Mouse (Mus musculus) adrenal gland, postnatal 4 days (tissue): ENCODE results near the gene Serpine3. TPM values are rescaled to one million over a fixed set of nuclear protein-coding genes. Genes with fewer than 3 reads are reported as not detected.
"Not testable (repeated sequence)": the region's sequence is repeated elsewhere in the genome, so short reads cannot be mapped to it uniquely, and the experiment has no call there.

ENCODE experiments used
- DNase-seq, 2 experiments: peaks; one replicate each; pipeline ENCODE4 v3.0.0; 2021 to 2022; ENCODE audit warnings: low spot score in 2 of 2, mixed read lengths in 2 of 2
- long read RNA-seq, 2 experiments: library from polyadenylated mRNA; stranded (forward); transcript quantifications; one replicate each; pipeline ENCODE4 v2.0.0; 2021
- total RNA-seq, 2 experiments: library from RNA; stranded (reverse); gene quantifications; 2 replicates each; pipeline ENCODE4 v1.2.3; 2021

Serpine3 gene
- total RNA-seq, result not detected
- long read RNA-seq, experiment 1, result 0 reads
- long read RNA-seq, experiment 2, result 0 reads

DNA sequence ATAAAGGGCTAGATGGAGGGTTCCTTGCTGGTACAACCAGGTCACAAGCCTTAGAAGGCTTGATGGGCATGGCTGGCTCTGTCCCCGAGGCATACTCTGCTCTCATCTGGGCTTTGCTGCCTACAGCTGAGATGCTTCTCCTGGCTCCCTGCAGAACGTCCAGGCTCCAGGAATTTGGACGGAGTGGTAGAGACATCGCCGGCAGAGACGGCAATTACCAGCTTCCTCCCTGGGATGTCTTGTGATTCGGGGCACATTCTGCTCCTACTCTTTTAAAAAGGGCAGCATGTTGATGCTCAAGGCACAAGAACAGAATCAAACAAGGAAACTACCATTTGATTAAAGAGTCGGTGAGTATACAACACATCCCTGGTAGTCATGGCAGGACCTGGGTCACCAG is at the start of gene Serpine3:
Gene Serpine3, plus strand, starts transcription at position 301 of the 400 bp plus-strand sequence.
- no peak for DNase-seq

DNA sequence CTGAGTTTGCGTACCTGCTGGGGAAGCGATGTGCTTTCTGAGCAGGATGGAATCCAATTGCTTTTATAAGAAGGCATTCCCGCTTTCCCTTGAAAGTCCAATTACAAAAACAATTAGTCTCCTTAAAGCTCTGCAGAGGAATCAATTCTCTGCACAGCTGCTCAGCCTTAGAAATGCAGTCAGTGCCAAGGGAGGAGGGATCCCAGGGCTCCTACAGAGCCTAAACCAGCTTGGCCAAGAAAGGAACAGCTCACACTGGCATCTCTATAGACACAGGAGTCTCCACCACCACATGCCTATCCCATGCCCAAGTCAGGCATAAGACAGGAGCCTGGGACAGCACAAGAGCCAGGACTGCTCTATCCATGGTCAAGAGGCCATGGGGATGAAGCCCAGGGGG is 41.1 kb upstream of the Serpine3 start:
- no peak for DNase-seq

GRCm38 (mm10) chr14:62627951-62628350 is 35.5 kb upstream of the Serpine3 start:
- DNase-seq, result no peak

DNA sequence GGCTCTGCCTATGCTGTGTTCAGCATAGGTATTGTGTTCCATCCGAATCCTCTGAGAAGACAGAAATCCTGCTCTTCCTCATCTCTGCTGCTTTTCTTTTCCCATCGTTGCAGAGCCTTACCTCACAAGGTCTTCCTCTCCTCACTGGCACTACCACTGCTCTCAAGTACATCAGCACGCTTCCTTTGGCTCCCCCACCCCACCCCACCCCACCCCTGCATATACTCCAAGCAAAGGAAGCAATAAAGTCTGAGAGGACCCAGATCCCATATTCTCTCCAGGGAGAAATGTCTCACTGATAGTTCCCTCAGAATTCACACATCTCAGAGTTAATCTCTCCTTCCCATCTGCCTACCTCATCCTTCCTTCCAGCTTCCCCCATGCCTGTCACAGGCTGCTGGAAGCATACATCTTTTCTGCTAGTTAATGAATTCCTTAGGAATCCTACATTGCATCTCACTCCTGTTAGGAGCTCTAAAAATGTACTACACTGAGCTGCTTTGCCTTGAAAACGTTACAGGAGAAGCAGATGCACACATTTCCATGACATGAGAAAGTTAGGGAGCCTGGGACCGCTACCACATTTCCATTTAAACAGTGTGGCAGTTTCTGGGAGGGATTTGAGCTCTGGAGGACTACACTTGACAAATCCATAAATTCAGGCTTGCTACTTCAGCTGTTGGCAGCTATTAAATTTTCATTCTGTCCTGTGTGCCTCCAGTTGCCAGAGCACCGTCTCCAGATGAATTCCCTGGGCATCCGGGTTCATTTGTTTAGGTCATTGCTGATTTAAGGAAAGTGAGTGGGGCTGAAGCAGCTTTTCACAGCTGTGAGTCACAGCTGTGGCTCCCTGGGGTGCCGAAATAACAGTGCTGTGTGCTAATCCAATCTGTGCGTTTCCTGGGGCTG is 25.8 kb upstream of the Serpine3 start:
- no peak for DNase-seq

- no peak for DNase-seq
Observed at GRCm38 (mm10) chr14:62638345-62638702, 25.1 kb upstream of the Serpine3 start.

DNA sequence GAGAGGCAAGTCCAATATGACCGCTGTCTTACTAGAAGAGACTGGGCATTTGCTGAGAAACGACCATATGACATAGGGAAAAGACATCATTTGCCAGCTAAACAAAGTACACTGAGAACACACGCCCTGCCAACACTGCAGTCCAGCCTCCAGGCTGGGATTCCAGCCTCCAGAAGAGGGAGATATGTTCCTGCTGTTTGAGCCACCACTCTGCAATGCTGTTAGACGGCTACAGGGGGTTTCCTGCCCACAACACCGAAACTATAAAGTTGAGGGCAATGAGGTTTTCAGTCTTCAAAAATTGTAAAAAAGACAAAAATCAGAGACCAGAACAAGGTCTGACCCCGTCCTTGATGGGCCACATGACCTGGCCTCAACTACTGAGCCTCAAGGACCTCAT is 24.4 kb upstream of the Serpine3 start:
- DNase-seq, result no peak

GRCm38 (mm10) chr14:62639551-62639950 is 23.9 kb upstream of the Serpine3 start:
- DNase-seq, result no peak

GRCm38 (mm10) chr14:62640396-62640795 is 23.1 kb upstream of the Serpine3 start:
- no peak for DNase-seq

- not testable (repeated sequence) for DNase-seq
Observed at GRCm38 (mm10) chr14:62642368-62642767, 21.1 kb upstream of the Serpine3 start.

DNA sequence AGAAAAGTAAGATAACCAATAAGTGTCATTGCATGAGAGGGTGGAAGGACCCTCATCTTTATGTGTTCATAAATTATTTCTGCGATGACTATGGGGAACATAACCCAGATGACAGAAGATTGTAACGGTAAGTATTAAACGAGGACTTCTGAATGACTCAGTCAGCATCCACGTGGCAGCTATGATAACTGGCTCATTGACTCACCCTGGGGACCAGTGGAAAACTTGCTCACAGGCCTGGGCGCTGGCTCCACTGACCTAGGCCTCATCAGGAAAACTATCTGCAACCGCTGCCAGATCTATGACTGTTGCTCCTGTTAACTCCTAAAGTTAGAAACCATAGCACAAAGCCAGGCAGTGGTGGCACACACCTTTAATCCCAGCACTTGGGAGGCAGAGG is 15.1 kb upstream of the Serpine3 start:
- no peak for DNase-seq

- no peak for DNase-seq
Observed at GRCm38 (mm10) chr14:62650376-62650775, 13.1 kb upstream of the Serpine3 start.

GRCm38 (mm10) chr14:62651771-62652170 is 11.7 kb upstream of the Serpine3 start:
- DNase-seq, result no peak

DNA sequence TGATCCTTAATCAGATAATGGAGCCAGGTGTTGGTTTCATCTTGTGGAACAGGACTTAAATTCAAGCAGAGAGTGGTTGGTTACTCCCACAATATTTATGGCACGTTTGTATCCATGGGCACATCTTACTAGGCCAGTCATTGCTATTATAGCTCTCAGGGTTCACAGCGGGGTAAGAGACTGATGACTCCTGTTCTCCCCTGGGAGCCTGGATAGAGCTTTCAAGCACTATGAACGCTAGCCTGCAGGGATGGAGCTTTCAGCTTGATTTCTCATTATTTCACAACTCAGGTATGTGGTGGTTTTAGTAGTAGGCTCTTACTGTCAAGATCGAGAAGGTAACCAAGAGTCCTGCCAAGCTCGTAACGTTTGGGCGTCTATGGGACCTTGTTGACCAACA is 7.5 kb upstream of the Serpine3 start:
- no peak for DNase-seq

- DNase-seq, result no peak
Observed at GRCm38 (mm10) chr14:62657469-62657868, 6.0 kb upstream of the Serpine3 start.

DNA sequence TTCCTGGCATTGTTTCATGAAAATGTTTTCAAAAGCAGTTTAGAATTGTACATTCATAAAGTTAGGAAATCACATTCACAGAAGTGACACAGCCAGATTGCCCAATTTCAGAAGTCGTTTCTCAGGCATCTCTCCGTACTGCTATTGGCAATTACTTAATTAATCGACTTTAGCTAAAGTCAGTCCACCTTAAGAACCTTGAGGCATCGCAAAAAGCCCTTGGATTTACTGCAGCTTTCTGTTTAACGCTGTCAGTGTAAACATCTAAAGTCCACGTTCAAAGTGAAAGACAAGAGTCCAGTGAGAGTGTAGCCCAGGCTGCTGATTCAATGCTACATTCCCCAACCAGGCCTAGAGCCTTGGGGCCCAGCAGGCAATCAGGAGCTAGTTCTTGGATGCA is 1.1 kb upstream of the Serpine3 start:
- DNase-seq, result no peak

- DNase-seq, result no peak
Observed at GRCm38 (mm10) chr14:62664976-62665673, 1.7 kb downstream of the Serpine3 start.

- no peak for DNase-seq
Observed at GRCm38 (mm10) chr14:62673646-62674045, 10.2 kb downstream of the Serpine3 start.

DNA sequence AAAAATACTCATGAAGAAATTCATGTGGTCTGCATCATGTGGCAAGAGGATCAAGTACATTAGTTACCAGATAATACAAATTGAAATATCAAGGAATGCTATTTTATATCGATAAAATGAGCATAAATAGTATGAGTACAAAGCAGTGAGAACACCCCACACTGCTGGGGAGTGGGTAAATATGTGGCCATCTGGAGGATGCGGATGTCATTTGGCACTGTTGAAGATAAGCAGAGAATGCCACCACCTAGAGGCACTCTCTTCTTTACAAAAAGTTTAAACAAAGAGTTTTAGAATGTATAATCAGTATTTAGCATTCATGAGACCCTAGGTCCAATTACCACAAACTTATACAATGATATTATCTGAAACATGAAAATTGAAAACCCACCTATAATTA is 54.7 kb downstream of the Serpine3 start:
- DNase-seq, result no peak

- DNase-seq, result no peak
Observed at GRCm38 (mm10) chr14:62721625-62722024, 58.2 kb downstream of the Serpine3 start.

DNA sequence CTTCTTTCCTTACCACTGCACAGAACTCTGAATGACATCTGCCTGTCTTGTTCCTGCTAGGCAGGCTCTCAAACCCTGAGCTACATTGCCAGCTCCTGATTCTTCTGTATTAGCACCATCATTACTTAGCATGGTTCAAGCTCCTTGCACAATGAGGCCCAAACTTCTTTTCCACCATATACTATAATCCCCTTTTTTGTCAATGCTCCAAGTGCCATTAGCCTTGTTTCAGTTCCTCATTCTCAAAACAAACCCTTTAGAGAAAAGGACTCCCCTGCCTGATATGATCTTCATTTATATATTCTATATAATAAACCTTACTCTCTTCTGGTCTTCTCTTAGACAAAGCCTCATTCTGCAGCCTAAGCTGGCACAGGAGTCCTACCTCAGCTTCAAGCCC is 61.1 kb downstream of the Serpine3 start:
- no peak for DNase-seq

- DNase-seq, result no peak
Observed at GRCm38 (mm10) chr14:62731902-62732301, 68.4 kb downstream of the Serpine3 start.

GRCm38 (mm10) chr14:62733666-62734065 is 70.2 kb downstream of the Serpine3 start:
- no peak for DNase-seq
